Mouse (Mus musculus) testis, adult 2 months (tissue): ENCODE measurements around the gene Ezh1. TPM values are rescaled to one million over a fixed set of nuclear protein-coding genes. Genes with fewer than 3 reads are reported as not detected.

ENCODE experiments used
- H3K27ac ChIP-seq: fragments of 200-500 bp; 2 replicates; pipeline ENCODE4 v1.5.1; 2012; ENCODE audit warnings: low read depth, low read length; ENCODE audit not compliant: control insufficient read depth, insufficient read depth
- H3K27me3 ChIP-seq: fragments of 200-500 bp; 2 replicates; pipeline ENCODE4 v1.6.1; 2012; ENCODE audit warnings: mild to moderate bottlenecking, low read length, moderate library complexity; ENCODE audit not compliant: control insufficient read depth, insufficient read depth
- H3K36me3 ChIP-seq: fragments of 200-500 bp; 2 replicates; pipeline ENCODE4 v1.6.1; 2012; ENCODE audit warnings: mild to moderate bottlenecking, low read length; ENCODE audit not compliant: control insufficient read depth, insufficient read depth
- H3K4me1 ChIP-seq: fragments of 200-500 bp; 2 replicates; pipeline ENCODE4 v1.6.1; 2012; ENCODE audit warnings: low read length; ENCODE audit not compliant: control insufficient read depth, insufficient read depth
- H3K4me3 ChIP-seq: fragments of 200-500 bp; 2 replicates; pipeline ENCODE4 v1.5.1; 2012; ENCODE audit warnings: low read depth, mild to moderate bottlenecking, low read length, moderate library complexity, mixed read lengths; ENCODE audit not compliant: control insufficient read depth
- CTCF ChIP-seq: fragments of 200-500 bp; IDR thresholded peaks from 2 replicates; pipeline ENCODE4 v1.5.1; 2012; ENCODE audit warnings: low read depth, mild to moderate bottlenecking, inconsistent platforms, low read length, moderate library complexity; ENCODE audit not compliant: control insufficient read depth, insufficient read depth, insufficient replicate concordance
- POLR2A ChIP-seq: fragments of 200-500 bp; IDR thresholded peaks from 2 replicates; pipeline ENCODE4 v1.6.1; 2012; ENCODE audit warnings: low read depth, mild to moderate bottlenecking, inconsistent platforms, low read length, moderate library complexity; ENCODE audit not compliant: control insufficient read depth
- polyA plus RNA-seq: library from polyadenylated mRNA; depleted of rRNA; stranded (reverse); fragments of >200 nt; gene quantifications from 2 replicates; pipeline ENCODE4 v1.2.3, GENCODE M21; 2012

The Ezh1 gene
- polyA plus RNA-seq, 1 experiment, result 14.3 TPM

DNA sequence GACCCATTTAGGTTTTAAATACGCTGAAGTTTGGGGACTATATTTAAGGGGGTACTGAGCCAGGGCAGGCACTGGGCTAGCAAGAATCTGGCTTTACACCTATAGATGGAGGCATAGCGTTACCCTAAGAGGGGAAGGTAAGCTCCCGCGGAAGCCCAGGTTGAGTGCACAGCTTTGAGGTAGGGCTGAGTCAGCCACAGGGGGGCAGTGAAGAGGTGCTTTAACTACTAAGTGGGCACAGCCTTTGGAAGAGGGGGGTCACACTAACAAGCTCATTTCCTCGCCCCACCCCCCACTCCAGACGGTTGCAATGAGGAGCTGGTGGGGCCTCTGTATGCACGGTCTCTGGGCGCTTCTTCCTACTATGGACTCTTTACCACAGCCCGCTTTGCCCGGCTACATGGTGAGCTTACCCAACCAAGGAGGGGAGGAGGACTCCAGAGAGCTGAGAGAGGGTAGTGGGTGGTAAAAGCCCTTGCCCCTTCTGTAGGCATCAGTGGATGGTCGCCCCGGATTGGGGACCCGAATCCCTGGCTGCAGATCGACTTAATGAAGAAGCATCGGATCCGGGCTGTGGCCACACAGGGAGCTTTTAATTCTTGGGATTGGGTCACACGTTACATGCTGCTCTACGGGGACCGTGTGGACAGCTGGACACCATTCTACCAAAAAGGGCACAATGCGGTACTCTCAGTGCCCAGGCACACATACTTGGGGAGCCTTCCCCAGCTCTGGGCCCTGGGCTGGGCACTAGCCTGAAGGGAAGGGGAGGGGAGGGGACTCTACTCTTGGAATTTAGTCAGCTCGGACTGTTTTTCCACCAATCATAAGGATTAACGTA, 49.1 kb downstream of the Ezh1 start:
- Histone ChIP-seq H3K4me1 (peaks cover 19% of the 10 kb centered on the region), H3K27me3 (peaks cover under 1% of the 10 kb centered on the region; the same call in 1 of the 2 replicates), H3K36me3 (no peaks in the 10 kb centered on the region), H3K27ac (no peak overlapping the region), H3K4me3 (no peak overlapping the region)
- TF ChIP-seq POLR2A, result no peak
- peak; percentile 26; the same call in 1 of the 2 replicates for TF ChIP-seq CTCF

DNA sequence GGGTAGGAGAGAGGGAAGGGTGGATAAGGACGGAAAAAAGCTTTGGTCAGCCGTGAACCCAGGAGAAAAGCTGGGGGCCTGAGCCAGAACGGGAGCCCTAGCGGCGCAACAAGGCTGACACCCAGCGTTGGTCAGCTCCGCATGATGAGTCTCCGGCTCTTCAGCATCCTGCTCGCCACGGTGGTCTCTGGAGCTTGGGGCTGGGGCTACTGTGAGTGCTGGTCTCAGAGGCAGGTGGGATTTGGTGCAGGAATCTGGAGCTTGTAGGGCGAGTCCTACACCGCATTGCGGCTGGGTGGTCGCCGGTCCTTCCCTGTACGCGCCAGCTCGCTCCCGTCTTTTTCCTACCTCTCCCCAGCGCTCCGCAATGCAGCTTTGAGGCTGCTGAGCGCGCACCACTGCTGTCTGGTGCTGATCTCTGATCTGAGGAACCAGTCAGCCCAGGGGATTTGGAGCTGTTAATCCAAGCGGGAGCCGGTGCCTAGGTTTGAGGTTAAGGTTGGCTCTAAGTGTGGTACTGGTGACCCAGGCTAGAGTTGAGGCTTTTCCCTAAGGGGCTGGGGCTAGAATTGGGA, 50.1 kb downstream of the Ezh1 start:
- Histone ChIP-seq H3K36me3 (no peaks in the 10 kb centered on the region), H3K27ac (no peak overlapping the region), H3K4me1 (peaks cover 21% of the 10 kb centered on the region), H3K4me3 (no peak overlapping the region), H3K27me3 (peaks cover 2% of the 10 kb centered on the region; the same call in 1 of the 2 replicates)
- no peak for TF ChIP-seq CTCF
- no peak for TF ChIP-seq POLR2A

DNA sequence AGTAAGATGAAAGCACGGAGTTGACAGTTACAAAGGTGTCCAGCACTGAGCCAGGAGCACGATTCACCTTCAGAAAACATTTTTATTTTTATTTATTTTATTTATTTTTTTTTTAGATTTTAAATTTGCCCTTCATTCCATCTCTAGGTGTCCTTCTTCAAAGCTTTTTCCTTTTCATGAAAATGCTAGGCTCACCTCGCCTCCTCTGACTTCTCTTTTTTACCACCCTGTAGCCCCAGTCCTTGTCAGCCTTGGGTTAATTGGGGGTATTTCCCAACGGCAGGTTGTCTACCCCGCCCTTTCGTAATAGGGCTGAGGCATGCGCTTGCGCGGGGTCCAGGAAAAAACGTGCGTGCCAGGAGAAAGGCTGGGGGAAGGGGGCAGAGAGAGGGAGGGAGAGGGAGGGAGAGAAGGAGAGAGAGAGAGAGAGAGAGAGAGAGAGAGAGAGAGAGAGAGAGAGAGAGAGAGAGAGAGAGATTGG, 50.6 kb downstream of the Ezh1 start:
- Histone ChIP-seq H3K4me1 (peaks cover 25% of the 10 kb centered on the region), H3K27ac (no peak overlapping the region), H3K36me3 (no peaks in the 10 kb centered on the region), H3K4me3 (no peak overlapping the region), H3K27me3 (peaks cover 2% of the 10 kb centered on the region; the same call in 1 of the 2 replicates)
- TF ChIP-seq CTCF, result no peak
- no peak for TF ChIP-seq POLR2A

DNA sequence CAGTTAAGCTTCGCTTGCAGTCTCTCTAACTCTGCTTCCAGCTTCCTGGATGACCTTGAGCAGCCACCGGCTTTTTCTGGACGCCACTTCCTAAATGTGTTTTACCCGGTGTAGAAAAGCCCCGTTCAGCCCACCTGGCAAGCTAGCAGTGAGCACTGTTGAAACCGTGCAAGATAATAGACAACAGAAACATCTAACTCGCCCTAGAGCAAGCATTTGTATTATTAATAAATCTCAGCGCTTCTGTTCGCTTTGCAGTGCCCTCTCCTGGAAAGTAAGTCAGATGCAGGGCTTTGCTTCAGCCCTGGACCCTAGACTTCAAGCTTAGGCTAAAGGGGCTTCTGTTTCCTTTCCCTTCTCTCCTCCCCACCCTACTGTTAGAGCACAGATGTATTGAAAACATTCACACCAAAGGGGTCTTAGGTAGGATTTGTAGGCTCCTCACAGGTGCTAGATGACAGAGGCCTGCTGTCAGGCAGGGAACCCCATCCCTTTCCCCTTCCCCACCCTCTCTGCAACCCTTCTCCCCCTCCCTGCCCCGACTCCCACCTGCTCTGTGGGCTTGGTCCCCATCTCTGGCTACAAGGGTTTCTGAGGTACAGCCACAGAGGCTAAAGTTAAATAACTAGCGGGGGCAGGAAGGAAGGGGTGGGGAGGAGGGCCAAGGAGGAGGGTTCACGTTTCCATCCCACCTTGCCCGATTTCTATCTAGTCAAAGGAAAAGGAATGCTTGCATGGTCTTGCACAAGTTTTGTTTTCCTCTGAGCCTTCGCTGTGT, 51.2 kb downstream of the Ezh1 start, which contains the start of gene Ccr10:
Gene Ccr10, minus strand, starts transcription at position 593 of the 778 bp plus-strand sequence.
- no peak for TF ChIP-seq CTCF
- no peak for TF ChIP-seq POLR2A
- no peak within 1 kb of the TSS; the same call in 1 of the 2 replicates for H3K4me3 ChIP-seq
- H3K27me3 ChIP-seq, result peaks cover 2% of the 10 kb centered on the region; the same call in 1 of the 2 replicates
- H3K27ac ChIP-seq, result no peak within 1 kb of the TSS
- H3K36me3 ChIP-seq, result no peaks in the 10 kb centered on the region
- H3K4me1 ChIP-seq, result peaks cover 28% of the 10 kb centered on the region

DNA sequence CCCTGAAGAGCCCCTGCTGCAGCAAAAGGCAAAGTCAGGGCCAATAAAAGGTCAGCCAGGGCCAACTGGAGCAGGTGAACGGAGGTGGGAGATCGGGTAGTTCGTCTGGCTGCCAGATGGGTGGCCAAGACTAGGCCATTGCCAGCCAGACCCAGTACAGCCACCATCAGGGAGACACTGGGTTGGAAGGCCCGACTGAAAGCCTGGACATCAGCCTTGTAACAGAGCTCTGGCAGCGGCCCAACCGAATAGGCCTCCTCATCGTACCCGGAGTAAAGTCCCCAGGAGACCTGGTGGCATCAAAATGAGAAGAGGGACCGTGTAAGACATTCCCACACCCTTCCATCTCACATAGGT, 51.9 kb downstream of the Ezh1 start:
- Histone ChIP-seq H3K36me3 (no peaks in the 10 kb centered on the region), H3K4me1 (peaks cover 28% of the 10 kb centered on the region), H3K4me3 (no peak overlapping the region; the same call in 1 of the 2 replicates), H3K27ac (no peak overlapping the region), H3K27me3 (peaks cover 2% of the 10 kb centered on the region; the same call in 1 of the 2 replicates)
- no peak for TF ChIP-seq POLR2A
- TF ChIP-seq CTCF, result no peak

DNA sequence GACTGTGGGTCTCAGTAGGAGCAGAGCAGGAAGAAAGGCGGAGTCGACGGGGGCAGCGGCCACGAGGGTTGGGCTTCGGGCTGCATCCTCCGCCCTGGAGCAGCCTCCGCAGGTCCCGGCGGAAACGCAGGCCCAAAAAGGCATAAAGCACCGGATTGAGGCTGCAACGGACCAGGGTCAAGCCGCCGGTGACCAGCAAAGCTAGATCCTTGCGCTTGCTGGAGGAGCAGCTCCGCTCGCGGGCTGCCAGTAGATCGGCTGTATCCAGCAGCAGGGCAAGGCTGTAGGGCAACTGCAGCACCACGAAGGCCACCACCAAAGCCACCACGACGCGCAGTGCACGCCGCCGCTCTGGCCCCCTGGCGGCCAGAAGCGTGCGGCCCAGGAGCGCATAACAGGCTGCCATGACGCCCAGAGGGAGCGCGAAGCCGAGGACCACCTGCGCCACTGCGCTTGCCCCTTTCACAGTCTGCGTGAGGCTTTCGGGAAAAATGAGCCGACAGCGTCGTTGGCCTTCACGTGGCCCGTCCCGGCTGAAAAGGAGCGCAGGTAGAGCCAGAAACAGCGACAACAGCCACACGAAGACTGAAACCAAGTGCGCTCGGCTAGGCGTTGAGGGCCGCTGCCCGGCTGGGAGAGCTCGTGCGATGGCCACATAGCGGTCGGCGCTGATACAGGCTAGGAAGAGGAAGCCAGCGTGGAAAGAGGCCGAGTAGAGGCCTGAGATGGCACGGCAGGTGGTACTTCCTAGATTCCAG, 52.5 kb downstream of the Ezh1 start:
- Histone ChIP-seq H3K4me1 (peaks cover 27% of the 10 kb centered on the region), H3K27ac (no peak overlapping the region), H3K27me3 (peaks cover 2% of the 10 kb centered on the region; the same call in 1 of the 2 replicates), H3K4me3 (peak overlapping the region; percentile 55), H3K36me3 (no peaks in the 10 kb centered on the region)
- no peak for TF ChIP-seq POLR2A
- TF ChIP-seq CTCF, result peak; percentile 48; the same call in 1 of the 2 replicates
